Mouse (Mus musculus) thymus, adult 2 months (tissue): ENCODE data around the gene Mmachc. TPM values are rescaled to one million over a fixed set of nuclear protein-coding genes. Genes with fewer than 3 reads are reported as not detected.
"Not testable (repeated sequence)": the region's sequence is repeated elsewhere in the genome, so short reads cannot be mapped to it uniquely, and the experiment has no call there.

ENCODE experiments used
- DNase-seq: peaks from one replicate; pipeline ENCODE4 v3.0.0; 2021
- H3K27ac ChIP-seq: fragments of 200-500 bp; 2 replicates; pipeline ENCODE4 v1.5.1; 2012; ENCODE audit warnings: low read length, control low read depth; ENCODE audit not compliant: control insufficient read depth, insufficient read depth
- H3K27me3 ChIP-seq: fragments of 200-500 bp; 2 replicates; pipeline ENCODE4 v1.6.1; 2012; ENCODE audit warnings: mild to moderate bottlenecking, low read length, moderate library complexity, mixed read lengths; ENCODE audit not compliant: control insufficient read depth, insufficient read depth
- H3K36me3 ChIP-seq: fragments of 200-500 bp; 2 replicates; pipeline ENCODE4 v1.6.1; 2012; ENCODE audit warnings: mild to moderate bottlenecking, low read length, moderate library complexity; ENCODE audit not compliant: control insufficient read depth, insufficient read depth
- H3K4me1 ChIP-seq: fragments of 200-500 bp; replicated peaks from 2 replicates; pipeline ENCODE4 v1.6.1; 2012; ENCODE audit warnings: low read length; ENCODE audit not compliant: control insufficient read depth, insufficient read depth
- H3K4me3 ChIP-seq: fragments of 200-500 bp; 2 replicates; pipeline ENCODE4 v1.5.1; 2012; ENCODE audit warnings: mild to moderate bottlenecking, low read length, control low read depth, moderate library complexity; ENCODE audit not compliant: control insufficient read depth, insufficient read depth
- CTCF ChIP-seq: fragments of 200-500 bp; IDR thresholded peaks from 2 replicates; pipeline ENCODE4 v1.5.1; 2012; ENCODE audit warnings: mild to moderate bottlenecking, control low read depth, low read length, moderate library complexity, borderline replicate concordance; ENCODE audit not compliant: control insufficient read depth, poor library complexity, insufficient read depth; ENCODE audit errors: extremely low read depth
- POLR2A ChIP-seq: fragments of 200-500 bp; IDR thresholded peaks from 2 replicates; pipeline ENCODE4 v1.6.1; 2012; ENCODE audit warnings: mild to moderate bottlenecking, low read length, control low read depth, moderate library complexity; ENCODE audit not compliant: control insufficient read depth, poor library complexity, insufficient read depth; ENCODE audit errors: extremely low read depth
- WGBS: fragments of 180-500 bp; shearing (Covaris S2); methylation state at CpG from one replicate; pipeline ENCODE4 v1.1.7; 2018; 5-methylcytosine and 5-hydroxymethylcytosine counted together
- polyA plus RNA-seq: library from polyadenylated mRNA; depleted of rRNA; stranded (reverse); fragments of >200 nt; gene quantifications from 2 replicates; pipeline ENCODE4 v1.2.3, GENCODE M21; 2012

Mmachc gene
- polyA plus RNA-seq, 1 experiment: 10.5 TPM

- no peak overlapping the region for H3K27ac ChIP-seq
- H3K4me3 ChIP-seq: no peak overlapping the region
- H3K4me1 ChIP-seq: 0 out of 2 replicates have a peak, but pooled peaks cover 3% of the 10 kb centered on the region
- TF ChIP-seq POLR2A (no peak), CTCF (no peak)
- WGBS: 75% methylated on average over 2 of the region's 2 CpGs
- H3K36me3 ChIP-seq: peaks cover 8% of the 10 kb centered on the region
- no peaks in the 10 kb centered on the region for H3K27me3 ChIP-seq
- DNase-seq: no peak
These were observed 23.5 kb downstream of the Mmachc start for GRCm38 (mm10) chr4:116684665-116685064.

- Histone ChIP-seq H3K4me3 (no peak overlapping the region), H3K4me1 (0 out of 2 replicates have a peak, but pooled peaks cover 3% of the 10 kb centered on the region), H3K27ac (no peak overlapping the region), H3K36me3 (peaks cover 2% of the 10 kb centered on the region; the same call in 1 of the 2 replicates), H3K27me3 (no peaks in the 10 kb centered on the region)
- DNase-seq: no peak
- TF ChIP-seq CTCF (no peak), POLR2A (no peak)
- WGBS: 89% methylated on average over 4 of the region's 4 CpGs
These were observed 24.2 kb downstream of the Mmachc start for GRCm38 (mm10) chr4:116683957-116684356.

- not testable (repeated sequence) for H3K27ac ChIP-seq, H3K4me3 ChIP-seq, H3K4me1 ChIP-seq, H3K36me3 ChIP-seq, H3K27me3 ChIP-seq, DNase-seq
- WGBS: 90% methylated on average over 4 of the region's 4 CpGs
These were observed 27.7 kb downstream of the Mmachc start for GRCm38 (mm10) chr4:116680521-116680920.

- Histone ChIP-seq H3K4me3 (no peak overlapping the region), H3K4me1 (no peaks in the 10 kb centered on the region), H3K27me3 (no peaks in the 10 kb centered on the region), H3K36me3 (no peaks in the 10 kb centered on the region), H3K27ac (no peak overlapping the region)
- WGBS: 87% methylated on average over 5 of the region's 5 CpGs
- no peak for DNase-seq
- TF ChIP-seq CTCF (no peak), POLR2A (no peak)
These were observed 29.1 kb downstream of the Mmachc start for GRCm38 (mm10) chr4:116679141-116679540.

- H3K4me3 ChIP-seq: no peak overlapping the region
- no peak for TF ChIP-seq CTCF
- TF ChIP-seq POLR2A: no peak
- DNase-seq: no peak
- H3K27ac ChIP-seq: no peak overlapping the region
- WGBS: 41% methylated on average over 1 of the region's 1 CpGs
- no peaks in the 10 kb centered on the region for H3K36me3 ChIP-seq
- H3K27me3 ChIP-seq: no peaks in the 10 kb centered on the region
- H3K4me1 ChIP-seq: no peaks in the 10 kb centered on the region
These were observed 30.4 kb downstream of the Mmachc start for GRCm38 (mm10) chr4:116677808-116678207.

GRCm38 (mm10) chr4:116676027-116676426 is 32.2 kb downstream of the Mmachc start:
- H3K27ac ChIP-seq: no peak overlapping the region
- H3K27me3 ChIP-seq: no peaks in the 10 kb centered on the region
- no peak for DNase-seq
- no peak for TF ChIP-seq CTCF
- TF ChIP-seq POLR2A: no peak
- H3K36me3 ChIP-seq: no peaks in the 10 kb centered on the region
- 76% methylated on average over 3 of the region's 3 CpGs for WGBS
- no peaks in the 10 kb centered on the region for H3K4me1 ChIP-seq
- H3K4me3 ChIP-seq: no peak overlapping the region

- not testable (repeated sequence) for DNase-seq, H3K27me3 ChIP-seq, H3K36me3 ChIP-seq, H3K4me3 ChIP-seq, H3K4me1 ChIP-seq, H3K27ac ChIP-seq
- 92% methylated on average over 6 of the region's 6 CpGs for WGBS
These were observed 33.4 kb downstream of the Mmachc start for GRCm38 (mm10) chr4:116674761-116675160.

GRCm38 (mm10) chr4:116672785-116673184 is 35.4 kb downstream of the Mmachc start:
- 92% methylated on average over 2 of the region's 2 CpGs for WGBS
- no peaks in the 10 kb centered on the region for H3K4me1 ChIP-seq
- H3K4me3 ChIP-seq: no peak overlapping the region

More at GRCm38 (mm10) chr4:116672785-116673184, 35.4 kb downstream of the Mmachc start:
- no peak overlapping the region for H3K27ac ChIP-seq
- no peaks in the 10 kb centered on the region for H3K27me3 ChIP-seq
- no peak for TF ChIP-seq CTCF
- TF ChIP-seq POLR2A: no peak
- DNase-seq: no peak
- no peaks in the 10 kb centered on the region for H3K36me3 ChIP-seq
